Mouse (Mus musculus): ENCODE results near the gene Rhno1. TPM values are rescaled to one million over a fixed set of nuclear protein-coding genes. Genes with fewer than 3 reads are reported as not detected.

Gene Rhno1
- total and polyA plus RNA-seq, 3 experiments, result 18.5 to 60.0 (median 28.7) TPM

- Histone ChIP-seq H3K4me3 (replicated peaks in 1 of 3; ENCODE audit: low read depth in 2 of 3, low read length in 2 of 3, poor library complexity in 1 of 3) (no peak overlapping the region), H3K79me2 (replicated peaks; ENCODE audit: control insufficient read depth, extremely low read depth, insufficient read depth, poor library complexity, severe bottlenecking) (no peaks in the 10 kb centered on the region), H3K4me1 (ENCODE audit: control insufficient read depth in 1 of 2, insufficient read depth in 2 of 2) (no peaks in the 10 kb centered on the region), H3K27me3 (replicated peaks) (no peaks in the 10 kb centered on the region), H3K9me3 (replicated peaks; ENCODE audit: low read length) (no peaks in the 10 kb centered on the region), H3K4me2 (ENCODE audit: insufficient read depth, low read depth, poor library complexity, severe bottlenecking) (no peak overlapping the region), H3K27ac (ENCODE audit: insufficient read depth, low read depth) (no peak overlapping the region), H3K9ac (ENCODE audit: insufficient read depth, low read depth) (no peak overlapping the region), H3K36me3 (replicated peaks in 1 of 2; ENCODE audit: control insufficient read depth in 1 of 2, insufficient read depth in 1 of 2, low read length in 1 of 2) (peaks cover 49 to 86% of the 10 kb centered on the region in 2 experiments)
- in situ Hi-C loops (cut with MboI; ENCODE audit: low pct_ligation_motif_present, low pct_unique_long_range_greater_than_20kb, low sequenced_read_pairs), result no loop called here
- TF ChIP-seq CHD1 (IDR thresholded peaks at IDR 0.05; ENCODE audit: low read depth, low read length) (no peak), USF1 (IDR thresholded peaks at IDR 0.05; ENCODE audit: low read depth, low read length) (no peak), MYC (IDR thresholded peaks at IDR 0.05; ENCODE audit: low read depth, low read length) (no peak), ZMIZ1 (IDR thresholded peaks at IDR 0.05; ENCODE audit: low read depth, low read length) (no peak), NELFE (IDR thresholded peaks at IDR 0.05; ENCODE audit: low read depth, low read length) (no peak), MEF2A (IDR thresholded peaks at IDR 0.05; ENCODE audit: borderline replicate concordance, low read depth, low read length) (no peak), ZKSCAN1 (IDR thresholded peaks at IDR 0.05; ENCODE audit: borderline replicate concordance, low read depth, low read length) (no peak), E2F4 (IDR thresholded peaks at IDR 0.05; ENCODE audit: insufficient replicate concordance, low read depth, low read length) (no peak), ETS1 (conservative IDR thresholded peaks at IDR 0.05; ENCODE audit: low read depth, low read length) (no peak), TCF12 (IDR thresholded peaks at IDR 0.05; ENCODE audit: low read depth, low read length) (no peak), NRF1 (IDR thresholded peaks at IDR 0.05; ENCODE audit: low read depth, low read length) (no peak), MAZ (IDR thresholded peaks at IDR 0.05; ENCODE audit: low read depth, low read length) (no peak)
- dilution Hi-C loops (cut with MboI; ENCODE audit: extremely low pct_ligation_motif_present, extremely low pct_unique_long_range_greater_than_20kb, low sequenced_read_pairs), result no loop called here
- no peak for DNase-seq (ENCODE audit: extremely low read depth)
These were observed 45.9 kb upstream of the Rhno1 start for GRCm38 (mm10) chr6:128408544-128409125.

DNA sequence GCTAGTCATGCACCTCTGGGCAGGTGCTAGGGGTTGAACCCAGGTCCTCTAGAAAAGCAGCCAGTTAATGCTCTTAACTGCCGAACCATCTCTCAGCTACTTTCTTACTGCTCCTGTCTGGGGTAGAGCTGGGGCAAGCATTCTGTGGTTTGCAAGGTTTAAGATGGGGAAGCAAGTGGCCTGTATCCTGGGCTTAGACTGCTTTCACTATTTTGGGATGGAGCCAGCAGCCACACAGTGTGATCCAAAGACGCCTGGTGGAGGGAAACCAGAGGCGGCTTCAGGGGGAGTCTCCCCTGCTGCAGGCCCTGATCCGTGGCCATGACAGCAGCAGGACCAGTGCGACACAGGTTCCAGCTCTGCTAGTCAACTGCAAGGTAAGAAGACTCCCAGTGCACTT is 42.0 kb upstream of the Rhno1 start:
- dilution Hi-C loops (cut with MboI; ENCODE audit: extremely low pct_ligation_motif_present, extremely low pct_unique_long_range_greater_than_20kb, low sequenced_read_pairs), result no loop called here
- Histone ChIP-seq H3K79me2 (replicated peaks; ENCODE audit: control insufficient read depth, extremely low read depth, insufficient read depth, poor library complexity, severe bottlenecking) (no peaks in the 10 kb centered on the region), H3K9me3 (replicated peaks; ENCODE audit: low read length) (no peaks in the 10 kb centered on the region), H3K4me1 (ENCODE audit: control insufficient read depth in 1 of 2, insufficient read depth in 2 of 2) (no peaks in the 10 kb centered on the region), H3K27ac (ENCODE audit: insufficient read depth, low read depth) (no peak overlapping the region), H3K36me3 (replicated peaks in 1 of 2; ENCODE audit: control insufficient read depth in 1 of 2, insufficient read depth in 1 of 2, low read length in 1 of 2) (peaks cover 19 to 48% of the 10 kb centered on the region in 2 experiments), H3K27me3 (replicated peaks) (no peaks in the 10 kb centered on the region), H3K4me3 (replicated peaks in 1 of 3; ENCODE audit: low read depth in 2 of 3, low read length in 2 of 3, poor library complexity in 1 of 3) (no peak overlapping the region), H3K4me2 (ENCODE audit: insufficient read depth, low read depth, poor library complexity, severe bottlenecking) (no peak overlapping the region), H3K9ac (ENCODE audit: insufficient read depth, low read depth) (no peak overlapping the region)
- in situ Hi-C loops (cut with MboI; ENCODE audit: low pct_ligation_motif_present, low pct_unique_long_range_greater_than_20kb, low sequenced_read_pairs), result no loop called here
- TF ChIP-seq IRF4 (IDR thresholded peaks at IDR 0.05; ENCODE audit: low read depth, low read length) (no peak), MAZ (IDR thresholded peaks at IDR 0.05; ENCODE audit: low read depth, low read length) (no peak), CHD2 (IDR thresholded peaks at IDR 0.05; ENCODE audit: low read length) (no peak), GABPA (IDR thresholded peaks at IDR 0.05; ENCODE audit: insufficient replicate concordance, low read depth, low read length) (no peak), BHLHE40 (IDR thresholded peaks at IDR 0.05; ENCODE audit: low read depth, low read length) (no peak), CTCF (conservative IDR thresholded peaks at IDR 0.05 in 1 of 2, IDR thresholded peaks at IDR 0.05 in 1 of 2; ENCODE audit: low read depth in 2 of 2, low read length in 2 of 2) (no peak)
- no peak for DNase-seq (ENCODE audit: extremely low read depth)

Data from CH12.LX (cell line).